Mouse (Mus musculus): Measurements from ENCODE around the gene Olfr1230.

Gene Olfr1230

DNA sequence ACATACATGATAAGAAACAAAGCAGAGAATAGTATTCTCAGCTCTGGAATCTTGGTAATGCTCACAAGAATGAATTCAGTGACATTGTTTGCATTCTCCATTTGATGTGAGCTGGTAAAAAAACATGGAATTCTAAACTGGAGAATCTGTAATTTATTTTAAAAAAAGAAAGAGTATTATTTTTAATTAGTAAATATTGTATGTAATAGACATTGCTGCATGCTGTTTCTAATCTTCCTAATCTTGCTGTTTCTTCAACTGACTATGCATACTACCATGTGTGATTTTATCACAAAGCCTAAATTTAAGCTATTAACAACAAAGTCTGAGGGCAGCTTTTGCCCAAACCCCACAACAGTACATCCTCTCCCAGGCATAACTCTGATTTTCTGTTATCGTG lies at the start of gene Olfr1230:
TSS of gene Olfr1230 (minus strand) at position 101 of the 400 bp plus-strand sequence.
- DNase-seq = no peak

DNA sequence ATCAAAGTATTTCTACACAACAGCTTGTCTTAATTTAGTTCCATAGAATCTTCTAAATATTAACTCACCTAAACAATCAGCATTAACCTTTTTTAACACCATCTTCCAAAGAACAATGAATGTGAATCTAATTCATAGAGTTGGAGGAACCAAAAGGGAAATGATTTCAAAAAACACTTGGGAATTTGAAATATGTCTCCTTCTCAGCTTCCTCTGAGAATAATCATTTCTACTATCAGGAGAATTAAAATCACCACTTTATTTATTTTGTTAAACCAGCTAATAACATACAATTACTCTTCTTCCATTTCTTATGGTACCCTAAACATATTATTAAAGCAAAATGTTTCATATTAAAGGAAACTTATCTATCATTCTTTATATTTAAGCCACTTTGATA lies 45.2 kb upstream of the Olfr1230 start, which contains the start of gene Olfr1233:
TSS of gene Olfr1233 (minus strand) at position 101 of the 400 bp plus-strand sequence.
- DNase-seq = no peak

DNA sequence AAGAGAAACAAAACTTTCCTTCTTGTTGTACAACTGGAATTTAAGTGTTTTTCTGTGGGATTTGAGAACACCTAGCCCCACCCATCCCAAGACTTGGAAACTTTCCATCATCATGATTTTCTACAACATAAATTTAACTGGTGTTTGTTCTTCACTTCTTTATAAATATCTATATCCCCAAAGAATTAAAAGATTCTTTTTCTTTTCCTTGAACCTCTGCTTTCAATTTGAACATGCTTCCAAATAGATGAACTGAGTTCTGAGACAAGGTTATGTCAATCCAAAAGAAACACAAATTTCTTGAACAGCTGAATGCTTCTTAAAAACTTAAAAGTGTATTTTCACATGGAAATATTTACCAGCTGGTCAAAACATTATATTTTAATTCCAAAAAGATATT lies 32.5 kb upstream of the Olfr1230 start, which contains the start of gene Olfr1232:
TSS of gene Olfr1232 (minus strand) at position 101 of the 400 bp plus-strand sequence.
- DNase-seq = no peak

- DNase-seq = no peak
Observed at GRCm38 (mm10) chr2:89306974-89307373, 9.9 kb upstream of the Olfr1230 start, which contains the start of gene Olfr1231. Gene Olfr1231, minus strand, starts transcription at chr2:89307074.

- no peak for DNase-seq
Observed at GRCm38 (mm10) chr2:89287914-89288313, 9.2 kb downstream of the Olfr1230 start, which contains the start of gene Olfr1229. Gene Olfr1229, minus strand, starts transcription at chr2:89288014.

- DNase-seq = no peak
Observed at GRCm38 (mm10) chr2:89253962-89254361, 43.1 kb downstream of the Olfr1230 start, which contains the start of gene Olfr1228. Gene Olfr1228, minus strand, starts transcription at chr2:89254062.
